Mouse (Mus musculus) olfactory bulb, adult 2 months (tissue): ENCODE data around the gene Phka1. TPM values are rescaled to one million over a fixed set of nuclear protein-coding genes. Genes with fewer than 3 reads are reported as not detected.
A peak's percentile ranks its signal among the peaks of the same experiment; 100 is the strongest.

Source experiments
- H3K27ac ChIP-seq: fragments of 200-500 bp; 2 replicates; pipeline ENCODE4 v1.5.1; 2012; ENCODE audit warnings: low read depth, low read length; ENCODE audit not compliant: insufficient read depth
- H3K4me1 ChIP-seq: fragments of 200-500 bp; 2 replicates; pipeline ENCODE4 v1.6.1; 2012; ENCODE audit warnings: low read length; ENCODE audit not compliant: control insufficient read depth, insufficient read depth
- H3K4me3 ChIP-seq: fragments of 200-500 bp; 2 replicates; pipeline ENCODE4 v1.5.1; 2012; ENCODE audit warnings: mild to moderate bottlenecking, low read depth, low read length, moderate library complexity; ENCODE audit not compliant: insufficient read depth
- CTCF ChIP-seq: fragments of 200-500 bp; IDR thresholded peaks from 2 replicates; pipeline ENCODE4 v1.5.1; 2012; ENCODE audit warnings: low read depth, mild to moderate bottlenecking, low read length, moderate library complexity; ENCODE audit not compliant: insufficient read depth
- POLR2A ChIP-seq: fragments of 200-500 bp; IDR thresholded peaks from 2 replicates; pipeline ENCODE4 v1.6.1; 2012; ENCODE audit warnings: mild to moderate bottlenecking, low read depth, low read length, moderate library complexity; ENCODE audit not compliant: insufficient read depth
- WGBS: fragments of 180-500 bp; shearing (Covaris S2); methylation state at CpG from one replicate; pipeline ENCODE4 v1.1.7; 2018; 5-methylcytosine and 5-hydroxymethylcytosine counted together
- polyA plus RNA-seq: library from polyadenylated mRNA; stranded (reverse); fragments of >200 nt; gene quantifications from 2 replicates; pipeline ENCODE4 v1.2.4, GENCODE M21; 2012; ENCODE audit warnings: low replicate concordance; ENCODE audit not compliant: missing spikeins, insufficient read depth, insufficient read length

The Phka1 gene
- polyA plus RNA-seq, 1 experiment: not detected

GRCm38 (mm10) chrX:102588560-102588959 lies 55.5 kb downstream of the Phka1 start:
- TF ChIP-seq POLR2A (no peak), CTCF (no peak)
- Histone ChIP-seq H3K4me1 (no peaks in the 10 kb centered on the region), H3K4me3 (no peak overlapping the region), H3K27ac (no peak overlapping the region)
- 26% methylated on average over 1 of the region's 1 CpGs for WGBS

DNA sequence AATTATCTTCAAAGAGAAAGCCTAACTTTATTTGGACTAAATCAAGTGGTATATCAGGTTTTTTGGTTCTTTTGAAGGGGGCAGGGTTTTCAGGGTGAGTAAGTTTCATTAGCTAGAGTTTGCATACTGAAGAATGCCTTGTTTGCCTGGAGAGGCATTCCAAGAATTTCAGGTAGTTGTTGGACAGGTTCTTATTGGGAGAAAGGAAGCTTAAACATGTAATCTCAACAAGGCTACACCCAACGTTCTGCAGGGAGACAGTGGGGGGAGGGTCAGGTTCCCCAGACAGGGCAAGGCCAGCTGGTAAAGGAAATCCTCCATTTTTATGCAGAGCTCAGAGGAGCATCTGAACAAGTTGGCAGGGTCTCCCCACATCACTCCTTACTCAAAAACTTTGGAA lies 72.9 kb downstream of the Phka1 start:
- WGBS: 46% methylated on average over 1 of the region's 1 CpGs
- Histone ChIP-seq H3K27ac (no peak overlapping the region; the same call in 1 of the 2 replicates), H3K4me1 (no peaks in the 10 kb centered on the region), H3K4me3 (no peak overlapping the region)
- no peak for TF ChIP-seq CTCF
- no peak for TF ChIP-seq POLR2A

- Histone ChIP-seq H3K27ac (no peak overlapping the region), H3K4me3 (no peak overlapping the region), H3K4me1 (no peaks in the 10 kb centered on the region)
- WGBS: 95% methylated on average over 7 of the region's 7 CpGs
- TF ChIP-seq CTCF (no peak), POLR2A (no peak)
Observed at GRCm38 (mm10) chrX:102556906-102557305, 87.1 kb downstream of the Phka1 start.

GRCm38 (mm10) chrX:102509205-102509604 lies 134.8 kb downstream of the Phka1 start:
- H3K27ac ChIP-seq: no peak overlapping the region
- TF ChIP-seq POLR2A (no peak), CTCF (no peak)
- no peak overlapping the region for H3K4me3 ChIP-seq
- no peaks in the 10 kb centered on the region for H3K4me1 ChIP-seq
- WGBS: 71% methylated on average over 4 of the region's 4 CpGs

- no peaks in the 10 kb centered on the region for H3K4me1 ChIP-seq
- peak within 1 kb of the TSS; percentile 83 for H3K27ac ChIP-seq
- peak within 1 kb of the TSS; percentile 65 for H3K4me3 ChIP-seq
- 23% methylated on average over 27 of the region's 27 CpGs for WGBS
- no peak for TF ChIP-seq CTCF
- TF ChIP-seq POLR2A: no peak
Observed at GRCm38 (mm10) chrX:102504644-102505481, 139.2 kb downstream of the Phka1 start, which contains the start of gene Hdac8. Gene Hdac8, minus strand, starts transcription at chrX:102505359.

DNA sequence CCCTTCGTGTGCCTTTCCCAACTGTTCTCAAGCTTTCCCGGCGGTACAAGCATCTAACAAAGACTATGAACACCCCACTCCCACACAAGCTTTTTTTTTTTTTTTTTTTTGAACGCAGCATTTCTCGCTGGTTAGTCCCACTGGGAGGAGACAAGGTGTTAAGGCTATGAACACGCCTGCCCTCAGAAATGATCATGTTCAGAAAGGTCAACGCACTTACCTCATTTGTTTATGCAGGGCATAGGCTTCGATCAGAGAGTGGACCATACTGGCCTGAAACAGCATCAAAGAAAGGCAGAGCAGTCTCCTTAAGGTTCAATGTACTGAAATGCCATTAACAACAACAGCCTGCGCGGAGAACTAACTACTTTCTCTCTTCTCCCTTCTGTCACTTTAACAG lies 139.9 kb downstream of the Phka1 start:
- TF ChIP-seq CTCF (no peak), POLR2A (no peak)
- Histone ChIP-seq H3K4me3 (peak overlapping the region; percentile 65), H3K4me1 (no peaks in the 10 kb centered on the region), H3K27ac (no peak overlapping the region)
- 18% methylated on average over 10 of the region's 10 CpGs for WGBS

- Histone ChIP-seq H3K4me3 (no peak overlapping the region), H3K27ac (no peak overlapping the region), H3K4me1 (no peaks in the 10 kb centered on the region)
- TF ChIP-seq CTCF (no peak), POLR2A (no peak)
- WGBS: 55% methylated on average over 6 of the region's 6 CpGs
Observed at GRCm38 (mm10) chrX:102493992-102494730, 149.9 kb downstream of the Phka1 start.

- 71% methylated on average over 7 of the region's 7 CpGs for WGBS
- no peak overlapping the region for H3K4me3 ChIP-seq
- H3K4me1 ChIP-seq: no peaks in the 10 kb centered on the region
- TF ChIP-seq POLR2A (no peak), CTCF (no peak)
- H3K27ac ChIP-seq: no peak overlapping the region
Observed at GRCm38 (mm10) chrX:102485575-102485974, 158.5 kb downstream of the Phka1 start.

GRCm38 (mm10) chrX:102479665-102480064 lies 164.4 kb downstream of the Phka1 start:
- TF ChIP-seq POLR2A (no peak), CTCF (no peak)
- Histone ChIP-seq H3K27ac (no peak overlapping the region), H3K4me3 (no peak overlapping the region), H3K4me1 (no peaks in the 10 kb centered on the region)
- WGBS: 44% methylated on average over 4 of the region's 4 CpGs
